Mouse (Mus musculus) G1E (cell line): ENCODE measurements around the gene Dync2li1.

Experiments used
- CTCF ChIP-seq: IDR thresholded peaks from 2 replicates; pipeline ENCODE4 v1.5.1; 2012; ENCODE audit warnings: low read depth, low read length, inconsistent platforms, mixed read lengths
- GATA1 ChIP-seq: IDR thresholded peaks from 2 replicates; pipeline ENCODE4 v1.6.1; 2012; ENCODE audit warnings: borderline replicate concordance, low read length, inconsistent platforms, mixed read lengths
- GATA2 ChIP-seq: IDR thresholded peaks from 2 replicates; pipeline ENCODE4 v1.6.1; 2012; ENCODE audit warnings: low read depth, low read length, inconsistent platforms, borderline replicate concordance
- POLR2AphosphoS5 ChIP-seq: IDR thresholded peaks from 2 replicates; pipeline ENCODE4 v1.6.1; 2012; ENCODE audit warnings: low read depth, low read length, inconsistent platforms; ENCODE audit not compliant: insufficient replicate concordance
- TAL1 ChIP-seq: conservative IDR thresholded peaks from 2 replicates; pipeline ENCODE4 v1.6.1; 2012; ENCODE audit warnings: low read depth, low read length, inconsistent platforms, mixed read lengths

- no peak for TF ChIP-seq TAL1
- no peak for TF ChIP-seq CTCF
- no peak for TF ChIP-seq GATA2
- TF ChIP-seq GATA1: no peak
- TF ChIP-seq POLR2AphosphoS5: no peak
Measured at GRCm38 (mm10) chr17:84579817-84580216, 46.5 kb upstream of the Dync2li1 start.
